Mouse (Mus musculus): ENCODE measurements around the gene Rps15.

DNA sequence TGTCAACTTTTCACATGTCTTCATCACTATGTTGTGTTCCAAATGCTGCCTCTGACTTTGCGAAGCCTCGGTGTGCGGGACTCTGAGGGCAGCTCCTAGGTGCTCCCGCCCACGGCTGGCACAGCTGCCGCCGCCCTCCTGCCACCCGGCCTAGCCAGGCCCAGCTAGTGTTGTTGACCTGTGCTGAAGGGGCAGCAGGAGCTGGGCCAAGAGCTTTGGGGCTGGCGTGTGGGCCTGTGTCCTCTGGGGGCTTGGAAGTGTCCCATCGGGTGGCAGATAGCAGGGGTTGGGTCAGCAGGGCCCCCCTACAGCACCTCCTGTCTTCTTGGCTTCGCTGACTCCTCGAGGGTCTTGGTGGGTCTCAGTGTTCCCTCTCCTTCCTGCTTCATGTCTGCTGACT, 13.0 kb upstream of the Rps15 start:
- TF ChIP-seq CTCF (IDR thresholded peaks at IDR 0.05; ENCODE audit: borderline replicate concordance, control insufficient read depth, extremely low read depth, insufficient read depth, low read length, poor library complexity) (no peak), POLR2A (IDR thresholded peaks at IDR 0.05; ENCODE audit: control insufficient read depth, extremely low read depth, insufficient read depth, low read length, poor library complexity) (no peak)
